Mouse (Mus musculus) hindlimb bud, embryonic 11.5 days (tissue): ENCODE measurements around the gene Gprc5a.

Experiments
- DNase-seq: peaks from one replicate; pipeline ENCODE4 v3.0.0-alpha.2; 2012; ENCODE audit warnings: low read depth, low spot score; ENCODE audit errors: extremely low spot score

Gprc5a gene

GRCm38 (mm10) chr6:135065236-135065957 is at the start of gene Gprc5a:
Gene Gprc5a, plus strand, starts transcription at chr6:135065651.
- no peak for DNase-seq

GRCm38 (mm10) chr6:135017211-135017610 is 48.2 kb upstream of the Gprc5a start:
- DNase-seq, result no peak

DNA sequence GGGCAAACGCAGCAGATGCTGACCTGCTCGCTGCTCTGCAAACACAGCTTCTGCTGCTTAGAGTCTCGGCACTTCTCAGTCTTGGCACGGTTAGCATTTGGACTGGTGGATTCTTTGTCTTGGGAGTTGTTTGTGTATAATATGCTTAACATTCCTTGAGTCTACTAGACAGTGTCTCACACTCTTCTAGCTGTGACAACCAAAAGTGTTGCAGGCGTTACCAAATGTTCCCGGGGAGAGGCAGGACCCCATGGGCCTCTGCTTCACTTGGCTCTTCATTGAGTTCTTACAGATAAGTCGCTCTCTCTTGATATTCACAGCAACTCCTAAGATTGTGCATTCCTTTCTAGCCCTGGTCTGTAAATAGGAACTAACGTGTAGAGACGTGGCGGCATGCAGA is 45.9 kb upstream of the Gprc5a start:
- no peak for DNase-seq

DNA sequence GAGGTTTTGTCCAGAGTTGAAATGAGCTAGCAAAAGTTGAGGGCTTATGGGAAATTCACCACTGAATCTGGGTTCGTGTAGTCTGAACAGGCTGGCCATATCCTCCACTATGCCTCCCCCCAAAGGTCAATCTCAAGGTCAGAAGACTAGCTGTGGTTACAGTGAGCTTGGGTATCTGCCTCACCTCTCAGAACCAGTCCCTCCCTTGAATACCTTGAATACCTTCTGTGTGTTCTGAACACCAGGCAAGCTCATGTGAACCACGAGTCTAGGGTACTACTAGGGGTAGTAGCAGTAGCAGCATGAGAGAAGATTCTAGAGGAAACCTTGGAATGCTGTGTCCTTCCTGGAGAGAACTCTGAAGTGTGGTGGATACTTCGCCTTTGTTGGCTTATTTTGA is 43.8 kb upstream of the Gprc5a start:
- no peak for DNase-seq

GRCm38 (mm10) chr6:135023379-135023778 is 42.1 kb upstream of the Gprc5a start:
- no peak for DNase-seq

DNA sequence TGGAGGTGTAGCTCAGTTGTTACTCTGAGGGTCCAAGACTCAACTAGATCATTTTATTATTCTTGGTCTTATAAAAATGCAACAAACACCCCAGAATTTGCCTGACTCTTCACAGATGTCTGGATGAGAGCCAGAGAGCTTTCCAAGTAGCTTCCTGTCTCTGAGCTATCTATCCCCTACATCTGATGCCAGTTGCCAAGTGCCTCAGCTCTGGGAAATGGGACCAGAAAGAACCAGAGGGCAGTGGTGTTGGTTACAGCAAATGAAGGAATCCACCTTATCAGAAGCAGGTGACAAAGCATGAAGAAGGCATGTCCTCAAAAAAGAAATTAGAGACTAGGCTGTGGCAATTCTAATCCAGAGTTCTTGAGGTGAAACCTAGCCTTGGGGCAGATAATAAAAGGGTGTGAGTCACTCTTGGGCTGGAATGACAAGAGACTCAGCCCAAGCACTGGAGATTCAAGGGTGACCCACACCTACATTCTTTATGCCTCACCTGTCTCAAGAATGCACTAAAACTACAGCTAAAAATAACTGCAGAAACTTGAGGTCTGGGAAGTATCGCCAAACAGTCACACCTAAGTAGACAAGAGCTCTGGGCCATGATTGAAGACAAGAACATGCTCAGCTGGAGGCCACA is 40.5 kb upstream of the Gprc5a start:
- no peak for DNase-seq

DNA sequence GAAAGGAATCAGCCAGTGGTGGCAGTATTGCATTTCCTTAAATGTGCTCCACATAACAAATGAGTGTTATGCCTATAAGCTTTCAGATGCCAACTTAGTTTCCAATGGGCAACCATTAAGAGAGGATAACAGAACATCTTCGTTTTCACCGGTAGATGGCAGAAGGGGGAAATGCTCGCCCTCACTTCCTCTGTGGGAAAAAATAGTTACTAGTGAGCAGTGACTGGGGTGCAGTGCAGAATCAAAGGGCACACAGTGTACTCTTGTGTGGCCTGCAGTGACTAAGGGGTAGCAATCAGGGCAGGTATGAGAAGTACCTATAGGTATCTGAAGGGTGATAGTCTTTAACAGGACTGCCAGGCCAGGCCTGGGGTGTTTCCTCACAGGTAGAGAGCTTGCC is 39.2 kb upstream of the Gprc5a start:
- DNase-seq, result no peak

DNA sequence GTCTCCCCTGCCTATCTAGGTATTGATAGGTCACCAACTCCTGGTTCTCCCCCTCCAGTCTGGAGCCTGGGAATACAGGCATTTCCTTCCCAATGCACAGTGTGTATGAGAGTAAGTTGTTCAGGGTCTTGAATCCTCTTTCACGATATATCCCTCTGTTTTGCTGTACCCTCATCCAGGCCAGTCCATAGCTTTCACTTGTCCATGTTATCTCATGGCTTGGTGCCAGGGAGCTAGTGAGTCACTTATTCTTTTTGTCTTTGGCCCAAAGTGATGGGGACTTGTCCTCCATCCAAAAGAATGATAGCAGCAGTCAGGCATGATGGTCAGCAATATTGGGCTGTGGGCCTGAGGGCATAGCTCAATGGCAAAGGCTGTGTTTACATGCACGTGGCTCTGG is 38.7 kb upstream of the Gprc5a start:
- no peak for DNase-seq

DNA sequence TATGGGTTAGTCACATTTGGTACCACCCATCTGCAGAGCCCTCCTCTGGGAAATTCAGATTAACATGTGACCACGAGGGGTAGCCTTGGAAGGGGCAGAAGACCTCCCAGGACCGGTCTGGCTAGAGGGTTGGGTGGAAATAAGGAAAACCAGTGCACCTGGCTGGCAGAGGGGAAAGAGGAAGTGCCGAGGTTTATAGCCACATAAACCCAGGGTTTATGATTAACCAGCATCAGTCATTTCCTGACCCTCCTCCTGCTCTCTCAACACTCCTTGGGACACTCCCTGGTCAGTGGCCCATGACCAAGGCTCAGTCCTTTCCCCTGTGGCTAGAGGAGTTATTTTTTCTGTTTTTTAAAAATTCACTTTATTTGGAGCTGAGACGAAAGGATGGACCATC is 36.2 kb upstream of the Gprc5a start:
- no peak for DNase-seq

DNA sequence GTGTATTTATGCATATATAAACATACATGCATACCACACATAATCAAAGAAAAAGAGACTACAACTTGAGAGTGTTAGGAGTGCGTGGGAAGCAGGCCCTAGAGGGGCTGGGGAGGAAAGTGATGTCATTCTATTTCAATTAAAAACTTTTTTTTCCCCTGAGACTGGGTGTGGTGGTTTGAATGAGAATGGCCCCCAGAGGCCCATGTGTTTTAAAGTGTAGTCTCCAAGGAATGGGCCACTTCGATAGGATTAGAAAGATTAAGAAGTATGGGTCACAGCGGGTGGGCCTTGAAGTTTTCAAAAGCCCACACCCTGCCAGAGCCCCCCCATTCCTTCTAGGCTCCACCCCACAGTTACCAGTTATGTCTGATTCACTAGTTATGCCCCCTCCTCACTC is 26.8 kb upstream of the Gprc5a start:
- DNase-seq, result no peak

- DNase-seq, result no peak
These were observed 25.1 kb upstream of the Gprc5a start for GRCm38 (mm10) chr6:135040275-135040871.

GRCm38 (mm10) chr6:135041930-135042329 is 23.5 kb upstream of the Gprc5a start:
- no peak for DNase-seq

- no peak for DNase-seq
These were observed 18.2 kb upstream of the Gprc5a start for GRCm38 (mm10) chr6:135047276-135047675.

GRCm38 (mm10) chr6:135048509-135048908 is 16.9 kb upstream of the Gprc5a start:
- DNase-seq, result no peak

DNA sequence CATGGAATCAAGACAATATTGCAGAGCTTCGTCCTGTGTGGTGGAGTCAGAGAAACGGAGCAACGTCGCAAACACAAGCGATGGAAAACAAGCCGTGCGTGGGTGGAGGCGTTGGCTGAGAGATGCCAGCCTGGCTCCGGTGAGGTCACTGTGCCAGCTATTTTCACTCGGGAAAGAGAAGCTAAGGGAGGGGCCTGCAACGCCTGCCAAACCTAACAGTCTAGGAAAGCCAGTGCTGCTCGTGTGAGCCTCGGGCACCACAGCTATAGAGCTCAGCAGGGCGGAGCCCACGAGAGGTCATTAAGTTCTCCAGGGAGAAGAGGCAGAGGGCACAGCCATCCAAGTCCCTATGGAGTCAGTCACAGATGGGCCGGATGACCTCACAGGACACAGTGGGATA is 16.5 kb upstream of the Gprc5a start:
- no peak for DNase-seq

DNA sequence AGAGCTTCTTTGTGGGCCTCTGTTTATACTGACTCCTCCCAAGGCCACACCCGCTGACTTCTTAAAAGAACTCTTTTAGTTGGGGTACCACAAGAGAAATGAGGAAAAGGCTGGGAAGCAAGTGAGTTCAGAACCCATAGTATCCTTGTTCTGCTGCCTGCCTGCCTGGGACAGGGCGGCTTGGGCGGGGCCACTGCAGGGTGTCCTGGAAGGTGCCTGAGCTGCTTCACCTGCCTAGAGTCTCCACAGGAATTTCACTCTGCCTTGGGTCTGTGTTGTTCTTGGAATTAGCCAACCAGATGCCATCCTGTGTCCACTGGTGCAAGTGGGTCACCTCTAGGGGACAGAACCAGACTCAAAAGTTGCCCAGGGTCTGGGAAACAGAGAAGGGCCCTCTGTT is 11.7 kb upstream of the Gprc5a start:
- DNase-seq, result no peak

- no peak for DNase-seq
These were observed 9.6 kb upstream of the Gprc5a start for GRCm38 (mm10) chr6:135055882-135056281.

- DNase-seq, result no peak
These were observed 4.7 kb upstream of the Gprc5a start for GRCm38 (mm10) chr6:135060728-135061127.

DNA sequence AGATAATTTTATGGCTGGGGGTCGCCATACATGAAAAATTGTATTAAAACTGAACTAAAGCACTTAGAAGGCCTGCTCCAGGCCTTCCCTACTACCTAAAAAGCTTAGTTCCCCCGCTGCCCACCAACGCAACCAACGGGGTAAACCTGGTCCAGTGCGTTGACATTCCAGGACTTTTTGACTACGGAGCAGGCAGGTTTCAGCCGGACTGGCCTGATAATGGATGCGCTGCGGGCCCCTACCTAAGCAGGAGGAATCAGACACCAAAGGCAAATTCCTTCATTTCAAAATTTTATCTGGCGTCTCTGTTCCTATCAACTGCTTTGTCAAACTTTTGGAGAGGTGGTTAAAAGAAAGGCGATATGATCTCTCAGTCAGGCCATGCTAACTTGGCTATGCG is 830 bp upstream of the Gprc5a start:
- DNase-seq, result no peak

- DNase-seq, result no peak
These were observed 1.5 kb downstream of the Gprc5a start for GRCm38 (mm10) chr6:135066795-135067445.

DNA sequence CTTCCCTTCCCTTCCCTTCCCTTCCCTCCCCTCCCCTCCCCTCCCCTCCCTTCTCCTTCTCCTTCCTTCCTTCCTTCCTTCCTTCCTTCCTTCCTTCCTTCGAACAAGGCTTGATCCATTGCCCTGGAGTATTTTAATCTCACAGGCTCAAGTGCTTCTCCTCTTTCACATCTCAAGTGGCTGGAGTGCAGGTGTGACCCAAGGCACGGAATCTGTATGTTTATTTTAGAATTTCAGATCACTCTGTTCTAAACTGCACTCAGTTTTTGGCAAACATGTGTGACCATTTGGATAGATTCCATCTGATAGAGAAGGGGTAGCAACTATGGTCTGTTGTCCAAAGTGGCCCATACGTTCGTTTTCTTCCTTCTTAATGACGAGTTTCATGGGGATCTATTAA is 2.8 kb downstream of the Gprc5a start:
- DNase-seq, result no peak

DNA sequence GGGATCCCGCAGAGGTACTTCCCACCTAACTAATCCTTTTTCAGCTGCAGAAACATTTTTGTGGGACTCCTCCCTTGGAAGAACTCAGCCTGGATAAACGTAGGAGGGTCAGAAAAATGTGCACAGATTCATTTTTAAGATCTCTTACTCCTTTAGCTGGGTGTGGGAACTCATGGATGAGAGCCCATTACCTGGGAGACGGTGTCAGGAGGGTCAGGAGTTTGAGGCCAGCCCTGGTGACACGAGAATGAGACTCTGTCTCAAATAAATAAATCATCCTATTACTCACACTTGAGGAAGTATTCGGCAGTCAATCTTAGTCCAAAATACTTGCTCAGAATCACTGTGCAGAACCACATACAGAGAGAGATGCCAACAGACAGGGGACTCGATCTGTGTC is 4.4 kb downstream of the Gprc5a start:
- DNase-seq, result no peak
